Mouse (Mus musculus): ENCODE data around the gene Prdm16.

Gene Prdm16

DNA sequence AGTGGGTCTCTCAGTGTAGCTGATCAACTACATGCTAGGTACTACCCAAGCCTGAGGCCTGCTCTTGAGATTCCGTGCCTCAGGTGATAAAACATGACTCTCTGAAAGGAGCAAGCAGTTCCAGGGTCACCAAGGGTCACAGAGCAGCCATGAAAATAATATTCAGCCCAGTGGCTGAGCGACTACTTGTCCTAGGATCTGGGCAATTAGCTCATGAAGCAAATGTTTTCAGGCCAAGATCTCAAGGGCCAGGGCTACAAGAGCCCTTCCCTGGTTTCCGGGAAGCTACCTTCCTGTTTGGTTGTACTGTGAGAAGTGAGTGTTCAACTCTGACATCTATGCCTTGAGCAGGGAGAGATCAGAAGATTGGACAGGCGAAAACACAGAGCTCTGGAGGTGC, 186.6 kb downstream of the Prdm16 start:
- ChIA-PET POLR2A (interaction anchor here in 1 of 4 experiments (0.5 to 0.8 kb wide), 2 partner anchors 44 to 488 kb away, joined by 3 read pairs; no protein-coding TSS in a partner anchor), CTCF (interaction anchor here (0.5 to 2.0 kb wide), 8 partner anchors 12 to 325 kb away, joined by 3 to 6 read pairs (median 4); no protein-coding TSS in a partner anchor)

GRCm38 (mm10) chr4:154449343-154449742, 187.3 kb downstream of the Prdm16 start:
- CTCF ChIA-PET = interaction anchor here (0.5 to 2.0 kb wide), 14 partner anchors 10 to 1841 kb away, joined by 3 to 6 read pairs (median 3); no protein-coding TSS in a partner anchor
- POLR2A ChIA-PET = no interaction called here

GRCm38 (mm10) chr4:154445721-154446120, 191.0 kb downstream of the Prdm16 start:
- POLR2A ChIA-PET = interaction anchor here in 3 of 4 experiments (0.6 to 1.1 kb wide), 5 partner anchors 13 to 385 kb away, joined by 3 to 4 read pairs (median 3); no protein-coding TSS in a partner anchor

DNA sequence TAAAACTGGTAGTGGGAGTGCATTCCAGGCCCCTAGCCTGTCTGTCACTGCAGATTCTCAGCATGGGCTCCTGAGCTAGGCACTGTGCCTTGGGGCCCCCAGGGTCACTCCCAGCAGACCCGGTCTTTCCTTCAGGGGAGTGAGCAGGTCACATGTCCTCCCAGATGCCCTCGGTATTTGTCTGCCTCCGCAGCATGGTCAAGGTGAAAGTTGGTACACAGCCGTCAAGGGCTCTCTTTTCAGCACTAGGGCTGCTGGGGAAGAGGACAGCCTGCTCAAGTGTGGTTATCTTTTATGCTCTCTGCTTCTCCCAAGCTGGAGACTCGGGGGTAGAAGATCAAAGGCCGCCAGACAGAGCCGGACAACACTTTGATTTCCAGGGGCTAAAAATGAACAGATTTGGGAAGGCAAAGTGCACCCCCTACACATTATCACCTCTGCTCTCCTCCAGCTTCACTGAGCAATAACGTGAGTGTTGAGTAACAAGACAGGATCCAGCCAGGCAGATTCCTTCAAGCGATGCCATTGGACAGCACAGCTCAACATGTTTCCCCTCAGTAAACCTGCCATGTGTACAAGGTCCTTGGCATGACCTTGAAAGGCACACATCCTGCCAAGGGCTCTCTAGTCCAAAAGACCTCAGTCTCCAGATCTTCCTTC, 193.9 kb downstream of the Prdm16 start:
- POLR2A ChIA-PET = interaction anchor here in 1 of 4 experiments (0.5 kb wide), 1 partner anchor 240 kb away, joined by 4 read pairs; no protein-coding TSS in a partner anchor
- CTCF ChIA-PET = interaction anchor here in 1 of 4 experiments (0.7 kb wide), 1 partner anchor 237 kb away, joined by 3 read pairs; no protein-coding TSS in a partner anchor

More at GRCm38 (mm10) chr4:154445721-154446120, 191.0 kb downstream of the Prdm16 start:
- CTCF ChIA-PET = interaction anchor here in 2 of 4 experiments (0.5 to 1.1 kb wide), 2 partner anchors 328 to 352 kb away, joined by 3 read pairs; no protein-coding TSS in a partner anchor

DNA sequence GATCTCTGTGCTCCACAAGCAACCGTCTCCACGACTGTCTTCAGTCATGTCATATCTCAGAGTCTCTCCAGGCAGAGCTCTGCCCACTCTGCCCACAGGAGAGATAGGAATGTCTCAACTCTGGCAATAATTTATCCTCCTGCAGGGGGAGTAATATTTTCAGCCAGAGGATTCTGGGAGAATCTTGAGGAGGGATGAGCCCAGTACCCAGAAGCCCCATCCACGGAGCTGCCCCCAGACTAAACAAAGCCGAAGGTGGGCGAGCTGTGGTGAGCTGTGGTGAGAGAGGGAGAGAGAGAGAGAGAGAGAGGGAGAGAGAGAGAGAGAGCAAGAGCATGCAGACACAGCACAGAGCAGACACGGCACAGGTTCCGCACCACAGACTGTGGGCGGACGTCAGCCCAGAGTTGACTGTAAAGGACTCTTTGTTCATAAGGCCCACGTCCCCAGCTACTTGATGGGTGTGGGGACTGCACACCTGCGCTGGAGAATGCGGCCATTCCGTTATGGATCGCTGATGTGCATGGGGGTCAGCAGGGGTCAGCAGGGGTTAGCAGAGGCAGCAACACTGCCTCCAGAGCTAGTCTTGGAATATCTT, 197.1 kb downstream of the Prdm16 start:
- ChIA-PET POLR2A (interaction anchor here in 1 of 4 experiments (0.7 kb wide), 1 partner anchor 74 kb away, joined by 3 read pairs; no protein-coding TSS in a partner anchor), CTCF (interaction anchor here in 2 of 4 experiments (0.5 to 2.6 kb wide), 5 partner anchors 10 to 390 kb away, joined by 3 to 8 read pairs (median 5); no protein-coding TSS in a partner anchor)

DNA sequence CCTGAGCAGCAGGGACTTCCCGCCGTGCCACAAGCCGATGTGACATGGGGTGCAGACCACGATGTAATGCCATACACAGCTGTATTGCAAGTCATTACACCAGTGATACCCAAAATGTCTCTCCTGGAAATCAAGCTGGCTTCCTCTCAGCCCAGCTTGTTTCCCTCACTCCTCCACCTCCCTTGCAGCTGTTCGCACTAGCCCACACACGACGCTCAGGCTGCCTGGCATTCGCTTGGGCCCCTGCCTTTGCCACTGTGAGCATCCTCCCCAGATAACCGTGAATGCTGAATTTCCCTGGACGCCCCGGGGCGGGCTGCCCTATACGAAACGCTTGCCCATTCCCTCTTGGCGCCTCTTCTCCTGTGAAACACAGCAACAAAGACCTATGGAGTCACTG, 198.1 kb downstream of the Prdm16 start:
- ChIA-PET CTCF (interaction anchor here in 1 of 4 experiments (2.6 kb wide), 1 partner anchor 11 kb away, joined by 5 read pairs; no protein-coding TSS in a partner anchor), POLR2A (interaction anchor here in 1 of 4 experiments (0.7 kb wide), 1 partner anchor 73 kb away, joined by 3 read pairs; no protein-coding TSS in a partner anchor)

- POLR2A ChIA-PET = no interaction called here
- CTCF ChIA-PET = no interaction called here
These were observed 206.9 kb downstream of the Prdm16 start for GRCm38 (mm10) chr4:154429770-154430169.

GRCm38 (mm10) chr4:154426901-154427300, 209.8 kb downstream of the Prdm16 start:
- CTCF ChIA-PET = no interaction called here
- POLR2A ChIA-PET = interaction anchor here in 2 of 4 experiments (1.0 to 1.1 kb wide), 3 partner anchors 20 to 259 kb away, joined by 3 read pairs; no protein-coding TSS in a partner anchor

GRCm38 (mm10) chr4:154425284-154425683, 211.4 kb downstream of the Prdm16 start:
- ChIA-PET POLR2A (interaction anchor here in 3 of 4 experiments (0.5 to 0.9 kb wide), 5 partner anchors 72 to 1882 kb away, joined by 3 to 6 read pairs (median 4); no protein-coding TSS in a partner anchor), CTCF (interaction anchor here (0.6 to 1.5 kb wide), 9 partner anchors 12 to 412 kb away, joined by 3 to 8 read pairs (median 5); partner anchors contain the start of gene Ttc34 (in 1 of the 4))

DNA sequence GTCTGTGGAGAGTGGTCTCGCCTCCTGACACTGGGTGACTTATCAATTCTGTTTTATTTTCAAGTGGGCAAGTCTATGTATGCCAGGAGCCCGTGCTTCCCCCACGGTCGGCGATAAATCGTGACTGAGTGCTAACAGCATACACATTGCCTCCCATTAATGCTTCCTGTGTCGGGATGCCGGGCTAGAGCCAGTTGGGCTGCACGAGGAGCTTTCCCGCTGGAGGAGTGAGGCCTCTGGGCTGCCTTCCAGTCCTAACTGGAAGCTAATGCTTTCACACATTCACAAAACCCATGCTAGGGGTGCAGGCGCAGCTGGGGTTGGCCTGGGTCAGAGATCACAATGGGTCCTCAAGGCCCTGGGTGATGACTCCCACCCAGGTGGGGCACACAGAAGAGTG, 212.0 kb downstream of the Prdm16 start:
- ChIA-PET CTCF (interaction anchor here (0.5 to 1.5 kb wide), 10 partner anchors 12 to 413 kb away, joined by 3 to 8 read pairs (median 4); partner anchors contain the start of gene Ttc34 (in 1 of the 4)), POLR2A (interaction anchor here in 3 of 4 experiments (0.6 to 0.9 kb wide), 5 partner anchors 13 to 1882 kb away, joined by 3 to 6 read pairs (median 3); no protein-coding TSS in a partner anchor)

DNA sequence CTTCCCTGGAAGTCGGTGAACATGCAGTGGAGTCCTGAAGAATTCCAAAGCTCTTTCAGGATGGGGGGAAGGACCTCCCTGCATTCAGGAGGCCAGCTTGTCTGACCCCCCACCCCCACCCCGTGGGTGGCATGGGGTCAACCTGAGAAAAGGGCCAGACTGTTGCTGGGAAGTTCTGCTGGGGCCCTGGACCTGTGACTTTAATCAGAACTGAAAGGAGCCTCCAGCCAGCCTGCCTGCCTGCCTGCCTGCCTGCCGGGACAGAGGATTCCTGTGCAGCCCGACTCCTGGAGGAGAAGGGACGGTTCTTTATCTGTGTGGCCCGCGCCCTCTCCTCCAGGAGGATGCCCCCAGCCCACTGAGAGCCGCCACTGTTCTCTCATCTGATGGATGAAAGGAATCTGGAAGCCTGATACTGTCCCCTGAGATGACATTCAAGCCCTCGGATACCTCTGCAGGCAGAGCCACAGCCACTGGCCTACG, 214.2 kb downstream of the Prdm16 start:
- POLR2A ChIA-PET = interaction anchor here in 1 of 4 experiments (0.7 to 0.8 kb wide), 2 partner anchors 13 to 20 kb away, joined by 3 read pairs; no protein-coding TSS in a partner anchor
- CTCF ChIA-PET = interaction anchor here in 2 of 4 experiments (0.6 to 0.7 kb wide), 3 partner anchors 60 to 1692 kb away, joined by 4 to 15 read pairs (median 7); no protein-coding TSS in a partner anchor

DNA sequence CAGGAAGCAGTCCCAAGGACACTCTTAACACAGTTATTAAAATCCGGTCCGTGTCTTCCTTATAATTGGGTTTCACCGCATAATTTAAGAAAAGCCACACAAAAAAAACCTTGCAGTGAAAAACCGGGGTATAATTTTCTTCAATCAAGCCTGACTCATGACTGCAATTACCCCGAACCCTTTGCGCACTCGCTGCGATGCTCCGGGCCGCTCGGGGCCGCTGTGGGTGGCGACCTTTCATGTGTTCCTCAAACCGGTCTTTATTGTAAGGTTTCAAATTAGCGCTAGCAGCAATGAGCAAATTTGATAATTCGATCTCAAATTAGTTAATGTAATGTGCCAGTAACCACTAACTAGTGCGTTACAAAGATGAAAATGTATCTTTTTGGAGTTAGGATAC, 215.9 kb downstream of the Prdm16 start:
- ChIA-PET CTCF (no interaction called here), POLR2A (no interaction called here)

DNA sequence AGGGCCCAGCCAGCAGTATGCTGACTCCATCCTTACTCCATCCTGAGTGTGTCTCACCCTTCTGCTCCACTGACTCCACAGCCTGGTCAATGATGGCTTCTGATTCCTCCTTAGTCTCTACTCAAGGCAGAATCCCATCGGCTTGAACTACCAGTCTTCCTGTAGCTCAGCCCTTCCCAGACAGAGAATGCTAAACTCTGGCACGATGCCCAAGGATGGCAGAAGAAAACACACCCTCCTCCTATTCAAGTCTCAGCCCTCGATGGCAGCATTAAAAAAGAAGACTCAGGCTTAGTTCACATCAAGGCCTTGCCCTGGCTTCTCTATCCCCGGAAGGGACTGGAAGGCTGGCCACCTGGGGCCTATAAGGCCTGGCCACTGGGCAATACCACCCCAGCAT, 216.9 kb downstream of the Prdm16 start:
- POLR2A ChIA-PET = interaction anchor here in 1 of 4 experiments (1.0 kb wide), 1 partner anchor 9 kb away, joined by 3 read pairs; no protein-coding TSS in a partner anchor
- CTCF ChIA-PET = interaction anchor here in 1 of 4 experiments (0.7 kb wide), 1 partner anchor 157 kb away, joined by 3 read pairs; no protein-coding TSS in a partner anchor

DNA sequence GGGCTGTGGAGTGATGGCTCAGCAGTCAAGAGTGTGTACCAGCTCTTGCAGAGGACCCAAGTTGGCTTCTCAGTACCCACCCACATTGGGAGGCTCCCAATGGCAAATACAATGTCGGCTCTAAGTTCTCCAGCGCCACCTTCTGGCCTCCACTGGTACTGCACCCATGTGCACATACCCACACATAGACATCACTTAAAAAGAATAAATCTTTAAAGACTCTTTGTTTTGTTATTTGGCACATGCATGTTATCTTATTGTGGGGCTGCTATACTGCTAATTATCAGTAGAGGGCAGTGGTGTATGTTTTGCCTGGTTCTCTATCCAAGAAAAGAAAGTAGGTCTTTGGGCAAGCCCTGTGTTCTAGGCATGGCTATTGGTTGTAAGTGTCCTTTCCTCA, 217.7 kb downstream of the Prdm16 start:
- POLR2A ChIA-PET = interaction anchor here in 1 of 4 experiments (0.7 to 1.0 kb wide), 2 partner anchors 9 to 216 kb away, joined by 3 read pairs; no protein-coding TSS in a partner anchor

GRCm38 (mm10) chr4:154418327-154418744, 218.3 kb downstream of the Prdm16 start:
- CTCF ChIA-PET = interaction anchor here (0.6 to 1.4 kb wide), 8 partner anchors 8 to 382 kb away, joined by 3 to 15 read pairs (median 4); no protein-coding TSS in a partner anchor
- POLR2A ChIA-PET = interaction anchor here in 2 of 4 experiments (0.7 to 1.4 kb wide), 3 partner anchors 9 to 217 kb away, joined by 3 to 5 read pairs (median 4); no protein-coding TSS in a partner anchor

More for the DNA sequence above, 217.7 kb downstream of the Prdm16 start:
- CTCF ChIA-PET = interaction anchor here in 3 of 4 experiments (1.0 to 1.4 kb wide), 4 partner anchors 9 to 90 kb away, joined by 4 to 15 read pairs (median 6); no protein-coding TSS in a partner anchor

DNA sequence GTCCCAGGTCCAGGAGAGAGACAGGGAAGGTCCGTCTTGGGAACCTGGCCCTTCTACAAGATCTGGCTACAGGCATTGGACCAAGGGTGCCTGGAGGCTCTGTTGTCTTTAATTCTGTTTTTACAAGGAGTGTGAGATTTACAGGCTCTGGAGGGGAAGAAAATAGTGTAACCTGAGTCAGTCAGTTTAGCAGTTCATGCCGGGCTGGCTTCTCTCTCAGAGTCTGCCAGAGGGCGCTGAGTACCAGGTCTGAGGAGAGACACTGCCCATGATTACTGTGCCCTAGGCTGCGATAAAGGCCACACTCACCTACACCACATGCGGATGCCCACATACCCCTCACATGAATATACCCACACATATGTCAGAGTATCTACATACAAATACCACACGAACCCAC, 219.9 kb downstream of the Prdm16 start:
- CTCF ChIA-PET = interaction anchor here in 2 of 4 experiments (0.6 to 0.7 kb wide), 2 partner anchors 218 to 236 kb away, joined by 3 read pairs; no protein-coding TSS in a partner anchor
- POLR2A ChIA-PET = no interaction called here

- CTCF ChIA-PET = interaction anchor here in 1 of 4 experiments (0.8 kb wide), 1 partner anchor 12 kb away, joined by 3 read pairs; no protein-coding TSS in a partner anchor
- POLR2A ChIA-PET = interaction anchor here in 1 of 4 experiments (0.6 kb wide), 1 partner anchor 111 kb away, joined by 3 read pairs; no protein-coding TSS in a partner anchor
These were observed 221.8 kb downstream of the Prdm16 start for GRCm38 (mm10) chr4:154414885-154415284.

DNA sequence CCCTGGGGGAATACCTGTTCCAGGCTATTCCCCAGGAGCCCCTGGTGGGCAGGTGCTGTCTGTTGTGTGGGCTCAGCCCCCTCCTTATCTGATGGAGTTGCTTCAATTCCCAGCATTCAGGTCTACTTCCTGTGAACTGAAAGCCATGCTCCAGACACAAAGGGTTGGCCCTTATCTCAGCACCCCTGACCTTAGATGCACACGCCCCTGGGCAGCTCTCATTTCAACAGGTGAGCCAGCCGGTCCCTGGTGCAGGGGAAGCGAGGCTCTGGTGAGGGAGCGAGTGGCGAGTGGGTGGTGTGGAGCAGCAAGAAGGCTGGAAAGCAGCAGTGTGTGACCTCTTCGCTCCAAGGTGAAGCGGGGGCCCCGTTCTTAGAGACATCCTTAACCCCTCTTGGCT, 226.1 kb downstream of the Prdm16 start:
- CTCF ChIA-PET = interaction anchor here in 1 of 4 experiments (1.5 to 1.9 kb wide), 3 partner anchors 8 to 55 kb away, joined by 3 to 7 read pairs (median 3); no protein-coding TSS in a partner anchor
- POLR2A ChIA-PET = interaction anchor here in 2 of 4 experiments (0.9 to 1.8 kb wide), 3 partner anchors 9 to 265 kb away, joined by 3 to 4 read pairs (median 3); no protein-coding TSS in a partner anchor

Measured in embryonic stem cell, embryonic (primary cell).